Mouse (Mus musculus) embryonic facial prominence, embryonic 14.5 days (tissue): ENCODE data around the gene Gimap9. TPM values are rescaled to one million over a fixed set of nuclear protein-coding genes. Genes with fewer than 3 reads are reported as not detected.

Experiments used
- ATAC-seq: fragments of 200-750 bp; cut with Nextera tagmentation; 2 replicates; pipeline ENCODE4 v1.8.0; 2017; ENCODE audit warnings: low read depth, moderate number of reproducible peaks, moderate TSS enrichment
- DNase-seq: peaks from one replicate; pipeline ENCODE4 v3.0.0-alpha.2; 2015; ENCODE audit warnings: low spot score
- H3K27ac ChIP-seq: fragments of 300-500 bp; sonication (generic); replicated peaks from 2 replicates; pipeline ENCODE4 v1.5.1; 2014; ENCODE audit warnings: low read depth, mild to moderate bottlenecking, low read length, moderate library complexity
- H3K27me3 ChIP-seq: fragments of 300-500 bp; sonication (generic); replicated peaks from 2 replicates; pipeline ENCODE4 v1.6.1; 2014; ENCODE audit warnings: low read length; ENCODE audit not compliant: control insufficient read depth, insufficient read depth
- H3K36me3 ChIP-seq: fragments of 300-500 bp; sonication (generic); 2 replicates; pipeline ENCODE4 v1.6.1; 2014; ENCODE audit warnings: low read length, mixed read lengths; ENCODE audit not compliant: control insufficient read depth, insufficient read depth
- H3K4me1 ChIP-seq: fragments of 300-500 bp; sonication (generic); 2 replicates; pipeline ENCODE4 v1.6.1; 2014; ENCODE audit warnings: antibody characterized with exemption, low read length; ENCODE audit not compliant: control insufficient read depth, insufficient read depth
- H3K4me2 ChIP-seq: fragments of 300-500 bp; sonication (generic); 2 replicates; pipeline ENCODE4 v1.6.1; 2014; ENCODE audit warnings: low read depth, mild to moderate bottlenecking, low read length, moderate library complexity, mixed read lengths
- H3K4me3 ChIP-seq: fragments of 300-500 bp; sonication (generic); 2 replicates; pipeline ENCODE4 v1.5.1; 2014; ENCODE audit warnings: low read depth, mild to moderate bottlenecking, low read length
- H3K9ac ChIP-seq: fragments of 300-500 bp; sonication (generic); 2 replicates; pipeline ENCODE4 v1.6.1; 2014; ENCODE audit warnings: low read depth, mild to moderate bottlenecking, low read length, moderate library complexity, mixed read lengths
- H3K9me3 ChIP-seq: fragments of 300-500 bp; sonication (generic); 2 replicates; pipeline ENCODE4 v1.6.1; 2016; ENCODE audit warnings: low read length; ENCODE audit not compliant: control insufficient read depth
- WGBS: fragments of 180-500 bp; shearing (Covaris S2); extraction: QIAGEN DNeasy Blood & Tissue Kit; methylation state at CpG from one replicate; pipeline ENCODE4 v1.1.7; 2014; 5-methylcytosine and 5-hydroxymethylcytosine counted together
- polyA plus RNA-seq: library from polyadenylated mRNA; unstranded; fragments of >200 nt; fragmentation: Nextera tagmentation; extraction: Ambion mirVana; gene quantifications from 2 replicates; pipeline ENCODE4 v1.2.1, GENCODE M21; 2014

Gimap9 gene
- polyA plus RNA-seq, 1 experiment from 2014 or later, result 7.4 TPM

- 58% methylated on average over 2 of the region's 2 CpGs for WGBS
- H3K4me1 ChIP-seq, result no peaks in the 10 kb centered on the region
- H3K4me3 ChIP-seq, result no peak overlapping the region
- H3K27ac ChIP-seq, result no peak overlapping the region
- no peaks in the 10 kb centered on the region for H3K9me3 ChIP-seq
- ATAC-seq (no peak), DNase-seq (no peak)
- H3K36me3 ChIP-seq, result no peaks in the 10 kb centered on the region
- H3K27me3 ChIP-seq, result no peaks in the 10 kb centered on the region
- H3K9ac ChIP-seq, result no peak overlapping the region
- no peak overlapping the region for H3K4me2 ChIP-seq
Measured at GRCm38 (mm10) chr6:48669446-48669969, 6.4 kb upstream of the Gimap9 start.

DNA sequence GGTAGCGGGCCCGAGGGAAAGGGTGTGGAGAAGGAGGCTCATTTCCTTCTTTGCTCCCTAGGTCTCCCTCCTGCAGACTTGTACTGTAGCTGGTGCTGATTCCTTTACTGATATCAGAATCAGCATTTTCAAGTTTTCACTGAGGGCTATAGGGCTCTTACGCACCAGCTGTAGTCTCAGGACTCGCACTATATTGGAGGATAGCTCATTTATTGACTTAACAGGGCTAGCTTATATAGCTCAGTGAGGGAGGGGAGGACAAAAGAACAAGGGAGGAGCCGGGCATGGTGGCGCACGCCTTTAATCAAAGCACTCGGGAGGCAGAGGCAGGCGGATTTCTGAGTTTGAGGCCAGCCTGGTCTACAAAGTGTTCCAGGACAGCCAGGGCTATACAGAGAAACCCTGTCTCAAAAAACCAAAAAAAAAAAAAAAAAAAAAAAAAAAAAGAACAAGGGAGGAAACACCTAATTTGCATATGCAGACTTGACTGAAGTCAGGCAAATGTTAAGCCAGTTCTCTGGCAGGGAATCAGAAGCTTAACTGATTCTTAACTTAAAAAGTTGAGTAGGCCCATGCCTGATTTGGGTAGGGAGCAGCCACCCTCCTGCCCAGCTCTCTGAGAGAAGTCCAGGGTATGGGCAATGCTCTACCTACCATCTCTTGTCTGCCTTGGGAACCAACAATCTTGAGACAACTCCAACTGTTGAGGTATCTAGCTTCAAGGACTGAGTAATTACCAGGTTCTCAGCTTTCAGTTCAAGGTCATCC, 1.5 kb upstream of the Gimap9 start:
- Histone ChIP-seq H3K27me3 (no peaks in the 10 kb centered on the region), H3K9ac (no peak overlapping the region), H3K36me3 (0 out of 2 replicates have a peak, but pooled peaks cover 4% of the 10 kb centered on the region), H3K4me3 (no peak overlapping the region), H3K4me2 (no peak overlapping the region), H3K4me1 (0 out of 2 replicates have a peak, but pooled peaks cover 3% of the 10 kb centered on the region), H3K9me3 (no peaks in the 10 kb centered on the region), H3K27ac (no peak overlapping the region)
- DNase-seq (no peak), ATAC-seq (no peak)
- WGBS, result over 99% methylated on average over 9 of the region's 9 CpGs

- H3K9ac ChIP-seq, result peak overlapping the region; percentile 37; the same call in 1 of the 2 replicates
- peak overlapping the region; percentile 45 for H3K4me2 ChIP-seq
- ATAC-seq, result no peak
- H3K9me3 ChIP-seq, result no peaks in the 10 kb centered on the region
- no peak for DNase-seq
- H3K27me3 ChIP-seq, result no peaks in the 10 kb centered on the region
- H3K36me3 ChIP-seq, result 0 out of 2 replicates have a peak, but pooled peaks cover 4% of the 10 kb centered on the region
- 33% methylated on average over 10 of the region's 10 CpGs for WGBS
- 0 out of 2 replicates have a peak, but pooled peaks cover 3% of the 10 kb centered on the region for H3K4me1 ChIP-seq
- H3K27ac ChIP-seq, result no peak overlapping the region; the same call in 1 of the 2 replicates
- peak overlapping the region; percentile 30 for H3K4me3 ChIP-seq
Measured at GRCm38 (mm10) chr6:48675400-48675930, 464 bp upstream of the Gimap9 start.

DNA sequence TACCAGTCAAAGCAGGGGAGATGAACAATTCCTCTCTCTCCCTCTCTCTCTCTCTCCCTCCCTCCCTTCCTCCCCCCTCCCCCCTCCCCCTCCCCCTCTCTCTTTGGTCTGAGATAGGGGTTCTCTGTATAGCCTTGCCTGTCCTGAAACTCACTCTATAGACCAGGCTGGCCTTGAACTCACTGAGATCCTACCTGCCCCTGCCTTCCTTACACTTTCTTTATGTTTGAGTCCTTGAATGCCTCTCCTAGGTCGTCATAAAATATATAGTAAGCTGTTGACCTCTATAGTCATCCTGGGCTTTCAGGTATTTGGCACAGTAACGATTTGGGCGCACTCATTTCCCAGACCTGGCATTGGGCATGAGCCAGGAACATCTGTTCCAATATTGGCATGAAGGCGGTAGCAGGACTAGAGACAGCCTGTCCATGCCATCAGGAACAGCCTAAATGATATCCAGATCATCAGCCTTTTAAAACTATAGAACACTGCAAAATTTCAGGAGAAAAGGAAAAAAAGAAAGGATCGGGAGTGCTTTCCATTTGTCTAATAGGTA, 1.0 kb downstream of the Gimap9 start:
- Histone ChIP-seq H3K9ac (no peak overlapping the region), H3K4me2 (peak overlapping the region; percentile 45), H3K4me1 (0 out of 2 replicates have a peak, but pooled peaks cover 3% of the 10 kb centered on the region), H3K9me3 (no peaks in the 10 kb centered on the region), H3K4me3 (no peak overlapping the region), H3K27me3 (no peaks in the 10 kb centered on the region), H3K36me3 (0 out of 2 replicates have a peak, but pooled peaks cover 4% of the 10 kb centered on the region), H3K27ac (no peak overlapping the region)
- ATAC-seq (no peak), DNase-seq (no peak)
- 81% methylated on average over 5 of the region's 5 CpGs for WGBS

DNA sequence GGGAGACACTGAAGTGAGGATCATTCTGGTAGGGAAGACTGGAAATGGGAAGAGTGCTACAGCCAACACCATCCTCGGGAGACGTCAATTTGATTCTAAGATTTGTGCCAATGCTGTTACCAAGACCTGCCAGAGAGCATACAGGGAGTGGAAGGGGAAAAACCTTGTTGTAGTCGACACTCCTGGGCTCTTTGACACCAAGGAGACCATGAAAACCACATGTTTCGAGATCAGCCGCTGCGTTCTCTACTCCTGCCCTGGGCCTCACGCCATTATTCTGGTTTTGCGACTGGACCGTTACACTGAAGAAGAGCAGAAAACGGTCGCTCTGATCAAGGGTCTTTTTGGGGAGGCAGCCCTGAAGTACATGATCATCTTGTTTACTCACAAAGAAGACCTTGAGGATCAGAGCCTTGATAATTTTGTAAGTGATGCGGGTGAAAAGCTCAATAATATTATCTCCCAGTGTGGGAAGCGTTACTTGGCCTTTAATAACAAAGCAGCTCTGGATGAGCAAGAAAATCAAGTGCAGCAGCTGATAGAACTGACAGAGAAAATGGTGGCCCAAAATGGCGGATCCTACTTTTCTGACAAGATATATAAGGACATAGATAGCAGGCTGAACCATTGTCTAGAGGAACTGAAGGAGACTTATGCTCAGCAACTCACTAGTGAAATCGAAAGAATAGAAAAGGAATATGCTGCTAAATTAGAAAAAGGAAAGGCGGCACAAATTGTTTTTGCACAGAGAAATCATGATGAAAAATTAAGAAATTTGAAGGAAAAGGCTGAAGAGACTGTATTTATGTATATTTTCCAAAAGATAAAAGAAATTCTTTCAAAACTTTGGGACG, 1.8 kb downstream of the Gimap9 start:
- no peak for ATAC-seq
- H3K27ac ChIP-seq, result no peak overlapping the region
- 0 out of 2 replicates have a peak, but pooled peaks cover 4% of the 10 kb centered on the region for H3K36me3 ChIP-seq
- no peak overlapping the region for H3K9ac ChIP-seq
- 0 out of 2 replicates have a peak, but pooled peaks cover 3% of the 10 kb centered on the region for H3K4me1 ChIP-seq
- H3K4me3 ChIP-seq, result no peak overlapping the region
- no peak overlapping the region for H3K4me2 ChIP-seq
- H3K9me3 ChIP-seq, result no peaks in the 10 kb centered on the region
- WGBS, result 91% methylated on average over 17 of the region's 17 CpGs
- H3K27me3 ChIP-seq, result no peaks in the 10 kb centered on the region
- DNase-seq, result no peak

- Histone ChIP-seq H3K27ac (no peak overlapping the region), H3K9me3 (no peaks in the 10 kb centered on the region), H3K4me1 (0 out of 2 replicates have a peak, but pooled peaks cover 3% of the 10 kb centered on the region), H3K36me3 (0 out of 2 replicates have a peak, but pooled peaks cover 4% of the 10 kb centered on the region), H3K4me3 (no peak overlapping the region), H3K27me3 (no peaks in the 10 kb centered on the region), H3K9ac (no peak overlapping the region), H3K4me2 (no peak overlapping the region)
- ATAC-seq (no peak), DNase-seq (no peak)
- whole genome bisulfite sequencing, result 74% methylated on average over 4 of the region's 4 CpGs
Measured at GRCm38 (mm10) chr6:48678391-48678790, 2.5 kb downstream of the Gimap9 start.

GRCm38 (mm10) chr6:48679701-48680100, 3.8 kb downstream of the Gimap9 start:
- WGBS, result 80% methylated on average over 6 of the region's 6 CpGs
- H3K36me3 ChIP-seq, result 0 out of 2 replicates have a peak, but pooled peaks cover 4% of the 10 kb centered on the region
- no peak overlapping the region for H3K4me3 ChIP-seq
- no peak overlapping the region for H3K4me2 ChIP-seq
- H3K27ac ChIP-seq, result no peak overlapping the region
- no peaks in the 10 kb centered on the region for H3K9me3 ChIP-seq
- H3K9ac ChIP-seq, result no peak overlapping the region
- 0 out of 2 replicates have a peak, but pooled peaks cover 3% of the 10 kb centered on the region for H3K4me1 ChIP-seq
- H3K27me3 ChIP-seq, result no peaks in the 10 kb centered on the region
- DNase-seq, result no peak
- no peak for ATAC-seq

- ATAC-seq, result no peak
- no peak overlapping the region for H3K4me3 ChIP-seq
- H3K27ac ChIP-seq, result no peak overlapping the region
Measured at GRCm38 (mm10) chr6:48680421-48680820, 4.5 kb downstream of the Gimap9 start.

More at GRCm38 (mm10) chr6:48680421-48680820, 4.5 kb downstream of the Gimap9 start:
- Histone ChIP-seq H3K4me2 (no peak overlapping the region), H3K9me3 (no peaks in the 10 kb centered on the region), H3K36me3 (0 out of 2 replicates have a peak, but pooled peaks cover 4% of the 10 kb centered on the region), H3K4me1 (0 out of 2 replicates have a peak, but pooled peaks cover 3% of the 10 kb centered on the region), H3K27me3 (no peaks in the 10 kb centered on the region), H3K9ac (no peak overlapping the region)
- DNase-seq, result no peak
- 80% methylated on average over 5 of the region's 5 CpGs for WGBS
